9 mouse cellular contexts compared by ENCODE assay signal in the genomic region with DNA sequence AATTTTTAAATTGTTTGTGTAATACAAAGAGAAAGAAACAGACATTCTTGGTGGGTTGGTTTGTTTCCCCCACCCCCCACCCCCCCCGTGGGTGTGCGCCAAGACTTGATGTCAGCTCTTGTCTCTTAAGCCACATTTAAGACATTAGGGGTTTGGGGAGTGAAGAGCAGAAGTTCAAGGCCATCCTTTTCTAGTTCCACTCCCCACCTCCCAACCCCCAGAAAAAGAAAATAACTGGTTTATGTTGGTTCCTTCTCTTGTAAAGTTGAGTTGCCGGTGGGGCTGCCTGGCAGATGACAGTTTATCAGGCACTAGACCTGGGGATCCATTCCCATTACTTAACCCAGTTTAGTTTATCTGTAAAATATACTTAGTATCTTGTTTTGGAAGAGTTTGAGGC. TPM values are rescaled to one million over a fixed set of nuclear protein-coding genes. Genes with fewer than 3 reads are reported as not detected.
A peak's percentile ranks its signal among the peaks of the same experiment; 100 is the strongest.
DNase-seq lines count a peak whose midpoint lies in the region; ATAC-seq lines count a peak whose summit lies in the region.
"Had no signal": no experiment of that assay in that cellular context is flagged by ENCODE, and none has a peak within 500 bp of the region (broad histone marks: within the 10 kb centered on the region; RNA-seq: fewer than 3 reads in every experiment).

No protein-coding gene starts in this region.

- intact Hi-C loops in left cerebral cortex, postnatal 14 days (cut with DNase I) = no loop called here

- DNase-seq in heart, embryonic 10.5 days (ENCODE audit: low spot score) = no peak
- DNase-seq in heart, postnatal 4 days = no peak
- DNase-seq in midbrain, embryonic 10.5 days (ENCODE audit: low spot score) = no peak
- no peak for DNase-seq in adrenal gland, adult 2 months
- no peak for DNase-seq in left cerebral cortex, postnatal 14 days (ENCODE audit: low spot score in 2 of 2)

- peaks cover 41% of the 10 kb centered on the region for H3K4me1 ChIP-seq in heart, embryonic 10.5 days
- H3K4me1 ChIP-seq in midbrain, embryonic 10.5 days = peaks cover 59% of the 10 kb centered on the region
- H3K4me1 ChIP-seq in midbrain, embryonic 15.5 days = peaks cover 38% of the 10 kb centered on the region
- peaks cover 9% of the 10 kb centered on the region; the same call in 1 of the 2 replicates for H3K4me1 ChIP-seq in intestine, embryonic 15.5 days (replicated peaks)
- H3K4me1 ChIP-seq in stomach, embryonic 15.5 days = peaks cover 23% of the 10 kb centered on the region

- peak overlapping the region; percentile 95 for H3K27ac ChIP-seq in heart, embryonic 10.5 days
- peak overlapping the region; percentile 38; the same call in 1 of the 2 replicates for H3K27ac ChIP-seq in midbrain, embryonic 10.5 days (replicated peaks)
- no peak overlapping the region for H3K27ac ChIP-seq in midbrain, embryonic 15.5 days
- no peak overlapping the region for H3K27ac ChIP-seq in intestine, embryonic 15.5 days
- peak overlapping the region; percentile 97; the same call in 1 of the 2 replicates for H3K27ac ChIP-seq in stomach, embryonic 15.5 days

- no peaks in the 10 kb centered on the region for H3K27me3 ChIP-seq in heart, embryonic 10.5 days (ENCODE audit: insufficient read depth, poor library complexity, severe bottlenecking)
- H3K27me3 ChIP-seq in midbrain, embryonic 10.5 days (ENCODE audit: low read depth, poor library complexity, severe bottlenecking) = no peaks in the 10 kb centered on the region
- no peaks in the 10 kb centered on the region for H3K27me3 ChIP-seq in midbrain, embryonic 15.5 days (replicated peaks)
- H3K27me3 ChIP-seq in intestine, embryonic 15.5 days (replicated peaks) = no peaks in the 10 kb centered on the region
- H3K27me3 ChIP-seq in stomach, embryonic 15.5 days (replicated peaks) = no peaks in the 10 kb centered on the region

- H3K36me3 ChIP-seq in heart, embryonic 10.5 days = peaks cover 12% of the 10 kb centered on the region
- peaks cover 18% of the 10 kb centered on the region for H3K36me3 ChIP-seq in midbrain, embryonic 10.5 days
- peaks cover 9% of the 10 kb centered on the region for H3K36me3 ChIP-seq in midbrain, embryonic 15.5 days (replicated peaks)
- H3K36me3 ChIP-seq in intestine, embryonic 15.5 days = no peaks in the 10 kb centered on the region
- H3K36me3 ChIP-seq in stomach, embryonic 15.5 days = peaks cover 8% of the 10 kb centered on the region; the same call in 1 of the 2 replicates

- peak overlapping the region; percentile 77 for H3K4me3 ChIP-seq in heart, embryonic 10.5 days
- peak overlapping the region; percentile 71 for H3K4me3 ChIP-seq in midbrain, embryonic 10.5 days
- H3K4me3 ChIP-seq in midbrain, embryonic 15.5 days = no peak overlapping the region
- peak overlapping the region; percentile 63 for H3K4me3 ChIP-seq in intestine, embryonic 15.5 days (replicated peaks)
- H3K4me3 ChIP-seq in stomach, embryonic 15.5 days (replicated peaks) = peak overlapping the region; percentile 64; the same call in 1 of the 2 replicates

- WGBS in heart, embryonic 10.5 days = 36% methylated on average over 3 of the region's 3 CpGs
- 54% methylated on average over 3 of the region's 3 CpGs for WGBS in midbrain, embryonic 10.5 days
- WGBS in midbrain, embryonic 15.5 days = 40% methylated on average over 3 of the region's 3 CpGs
- WGBS in intestine, embryonic 15.5 days = 21% methylated on average over 3 of the region's 3 CpGs
- WGBS in stomach, embryonic 15.5 days = 31% methylated on average over 3 of the region's 3 CpGs

- no peak for ATAC-seq in midbrain, embryonic 15.5 days (replicated peaks)
- ATAC-seq in intestine, embryonic 15.5 days = no peak
- ATAC-seq in stomach, embryonic 15.5 days (ENCODE audit: insufficient read depth, low FRiP score, low read depth) = no peak
- ATAC-seq: CD4-positive, CD25-positive, alpha-beta regulatory T cell, adult 4 months had no signal

- H3K9me3 ChIP-seq in heart, embryonic 10.5 days = no peaks in the 10 kb centered on the region
- H3K9me3 ChIP-seq in midbrain, embryonic 10.5 days (replicated peaks) = no peaks in the 10 kb centered on the region
- no peaks in the 10 kb centered on the region for H3K9me3 ChIP-seq in midbrain, embryonic 15.5 days
- no peaks in the 10 kb centered on the region for H3K9me3 ChIP-seq in intestine, embryonic 15.5 days
- no peaks in the 10 kb centered on the region for H3K9me3 ChIP-seq in stomach, embryonic 15.5 days

- no peak overlapping the region for H3K4me2 ChIP-seq in midbrain, embryonic 15.5 days
- peak overlapping the region; percentile 89 for H3K4me2 ChIP-seq in intestine, embryonic 15.5 days (replicated peaks)
- H3K4me2 ChIP-seq in stomach, embryonic 15.5 days = peak overlapping the region; percentile 87

- H3K9ac ChIP-seq in midbrain, embryonic 15.5 days = no peak overlapping the region
- peak overlapping the region; percentile 81 for H3K9ac ChIP-seq in intestine, embryonic 15.5 days
- H3K9ac ChIP-seq in stomach, embryonic 15.5 days = no peak overlapping the region

RNA-seq across cellular contexts. Expression of gene Set, which starts 7.1 kb away (rescaled TPM):
- polyA plus RNA-seq in heart, embryonic 10.5 days (2016; fragmentation: Nextera tagmentation; extraction: Ambion mirVana) = 341 and 570 TPM in 2 replicates
- total RNA-seq in heart, postnatal 4 days (2021) = 100 to 1,000 TPM; 174 to 185 TPM
- 777 and 858 TPM in 2 replicates for polyA plus RNA-seq in midbrain, embryonic 10.5 days (2016; fragmentation: Nextera tagmentation; extraction: Ambion mirVana)
- 338 and 355 TPM in 2 replicates for polyA plus RNA-seq in midbrain, embryonic 15.5 days (2015; fragmentation: Nextera tagmentation; extraction: Ambion mirVana)
- polyA plus RNA-seq in intestine, embryonic 15.5 days (2015; fragmentation: Nextera tagmentation; extraction: Ambion mirVana) = 437 and 494 TPM in 2 replicates
- 426 and 452 TPM in 2 replicates for polyA plus RNA-seq in stomach, embryonic 15.5 days (2015; fragmentation: Nextera tagmentation; extraction: Ambion mirVana)
- total RNA-seq in adrenal gland, adult 2 months (2021) = 100 to 1,000 TPM; 202 to 236 TPM
- 94.3 and 101 TPM in 2 replicates for polyA plus RNA-seq in adrenal gland, adult 2 months (2012; rRNA removed)
- total RNA-seq in left cerebral cortex, postnatal 14 days (2021) = 100 to 1,000 TPM; 171 to 193 TPM

RNA-seq across cellular contexts. Expression of gene Pkn3, which starts 13.2 kb away (rescaled TPM):
- polyA plus RNA-seq in heart, embryonic 10.5 days (2016; fragmentation: Nextera tagmentation; extraction: Ambion mirVana) = 13.8 and 17.7 TPM in 2 replicates
- 10 to 100 TPM; 15.3 to 17.9 TPM for total RNA-seq in heart, postnatal 4 days (2021)
- polyA plus RNA-seq in midbrain, embryonic 10.5 days (2016; fragmentation: Nextera tagmentation; extraction: Ambion mirVana) = 12.1 and 13.5 TPM in 2 replicates
- 1.8 and 1.9 TPM in 2 replicates for polyA plus RNA-seq in midbrain, embryonic 15.5 days (2015; fragmentation: Nextera tagmentation; extraction: Ambion mirVana)
- polyA plus RNA-seq in intestine, embryonic 15.5 days (2015; fragmentation: Nextera tagmentation; extraction: Ambion mirVana) = 10.6 and 11.1 TPM in 2 replicates
- polyA plus RNA-seq in stomach, embryonic 15.5 days (2015; fragmentation: Nextera tagmentation; extraction: Ambion mirVana) = 7.9 and 10.5 TPM in 2 replicates
- total RNA-seq in adrenal gland, adult 2 months (2021) = 1 to 10 TPM; 4.7 to 6.2 TPM
- 5.5 and 8.8 TPM in 2 replicates for polyA plus RNA-seq in adrenal gland, adult 2 months (2012; rRNA removed)
- total RNA-seq in left cerebral cortex, postnatal 14 days (2021) = 1 to 10 TPM; 1.8 to 2.2 TPM

RNA-seq across cellular contexts. Expression of gene Wdr34, which starts 15.6 kb away (rescaled TPM):
- 17.7 and 22.3 TPM in 2 replicates for polyA plus RNA-seq in heart, embryonic 10.5 days (2016; fragmentation: Nextera tagmentation; extraction: Ambion mirVana)
- total RNA-seq in heart, postnatal 4 days (2021) = 10 to 100 TPM; 15.2 to 15.8 TPM
- 26.6 and 30.5 TPM in 2 replicates for polyA plus RNA-seq in midbrain, embryonic 10.5 days (2016; fragmentation: Nextera tagmentation; extraction: Ambion mirVana)
- polyA plus RNA-seq in midbrain, embryonic 15.5 days (2015; fragmentation: Nextera tagmentation; extraction: Ambion mirVana) = 86.7 and 88.7 TPM in 2 replicates
- 20.9 and 24.7 TPM in 2 replicates for polyA plus RNA-seq in intestine, embryonic 15.5 days (2015; fragmentation: Nextera tagmentation; extraction: Ambion mirVana)
- polyA plus RNA-seq in stomach, embryonic 15.5 days (2015; fragmentation: Nextera tagmentation; extraction: Ambion mirVana) = 27.2 and 27.9 TPM in 2 replicates
- total RNA-seq in adrenal gland, adult 2 months (2021) = 10 to 100 TPM; 14.7 to 22.0 TPM
- 59.2 and 62.5 TPM in 2 replicates for polyA plus RNA-seq in adrenal gland, adult 2 months (2012; rRNA removed)
- total RNA-seq in left cerebral cortex, postnatal 14 days (2021) = 10 to 100 TPM; 42.6 to 47.8 TPM

RNA-seq across cellular contexts. Expression of gene Zdhhc12, which starts 29.1 kb away (rescaled TPM):
- polyA plus RNA-seq in heart, embryonic 10.5 days (2016; fragmentation: Nextera tagmentation; extraction: Ambion mirVana) = 65.5 and 66.2 TPM in 2 replicates
- total RNA-seq in heart, postnatal 4 days (2021) = 10 to 100 TPM in 1 of 2 experiments, 1 to 10 TPM in 1; 7.8 to 10.6 TPM
- polyA plus RNA-seq in midbrain, embryonic 10.5 days (2016; fragmentation: Nextera tagmentation; extraction: Ambion mirVana) = 36.8 and 41.9 TPM in 2 replicates
- 20.5 and 21.0 TPM in 2 replicates for polyA plus RNA-seq in midbrain, embryonic 15.5 days (2015; fragmentation: Nextera tagmentation; extraction: Ambion mirVana)
- polyA plus RNA-seq in intestine, embryonic 15.5 days (2015; fragmentation: Nextera tagmentation; extraction: Ambion mirVana) = 59.8 and 70.4 TPM in 2 replicates
- 46.5 and 47.1 TPM in 2 replicates for polyA plus RNA-seq in stomach, embryonic 15.5 days (2015; fragmentation: Nextera tagmentation; extraction: Ambion mirVana)
- total RNA-seq in adrenal gland, adult 2 months (2021) = 10 to 100 TPM; 16.2 to 18.9 TPM
- 120 and 123 TPM in 2 replicates for polyA plus RNA-seq in adrenal gland, adult 2 months (2012; rRNA removed)
- total RNA-seq in left cerebral cortex, postnatal 14 days (2021) = 10 to 100 TPM; 13.0 to 14.1 TPM

Comparison
In these comparisons a context has a peak if more than half of its experiments do, and no peak if none do; other contexts are left out.
1. H3K27ac ChIP-seq: peak in heart, embryonic 10.5 days (single experiment), midbrain, embryonic 10.5 days (single experiment) and stomach, embryonic 15.5 days (single experiment); none in midbrain, embryonic 15.5 days (single experiment) and intestine, embryonic 15.5 days (single experiment).